Mouse (Mus musculus) heart, embryonic 16.5 days (tissue): ENCODE measurements around the gene Lrrc4b. TPM values are rescaled to one million over a fixed set of nuclear protein-coding genes. Genes with fewer than 3 reads are reported as not detected.

Experiments used
- ATAC-seq: fragments of 200-750 bp; cut with Nextera tagmentation; replicated peaks from 2 replicates; pipeline ENCODE4 v1.8.0; 2017; ENCODE audit warnings: moderate number of reproducible peaks; ENCODE audit not compliant: insufficient read depth, low FRiP score; ENCODE audit errors: extremely low read depth
- H3K27ac ChIP-seq: fragments of 300-500 bp; sonication (generic); 2 replicates; pipeline ENCODE4 v1.5.1; 2014; ENCODE audit warnings: mild to moderate bottlenecking, low read length, control low read depth, moderate library complexity
- H3K27me3 ChIP-seq: fragments of 300-500 bp; sonication (generic); 2 replicates; pipeline ENCODE4 v1.6.1; 2014; ENCODE audit warnings: low read length, mixed read lengths; ENCODE audit not compliant: control insufficient read depth, insufficient read depth
- H3K36me3 ChIP-seq: fragments of 300-500 bp; sonication (generic); 2 replicates; pipeline ENCODE4 v1.6.1; 2014; ENCODE audit not compliant: control insufficient read depth, insufficient read depth
- H3K4me1 ChIP-seq: fragments of 300-500 bp; sonication (generic); 2 replicates; pipeline ENCODE4 v1.6.1; 2014; ENCODE audit warnings: low read length, mixed read lengths; ENCODE audit not compliant: control insufficient read depth, insufficient read depth
- H3K4me2 ChIP-seq: fragments of 300-500 bp; sonication (generic); 2 replicates; pipeline ENCODE4 v1.6.1; 2014; ENCODE audit warnings: low read depth, mild to moderate bottlenecking, control low read depth, low read length
- H3K4me3 ChIP-seq: fragments of 300-500 bp; sonication (generic); 2 replicates; pipeline ENCODE4 v1.5.1; 2014; ENCODE audit warnings: mild to moderate bottlenecking, control low read depth, low read length
- H3K9ac ChIP-seq: fragments of 300-500 bp; sonication (generic); 2 replicates; pipeline ENCODE4 v1.6.1; 2014; ENCODE audit warnings: low read length, control low read depth
- H3K9me3 ChIP-seq: fragments of 300-500 bp; sonication (generic); replicated peaks from 2 replicates; pipeline ENCODE4 v1.6.1; 2016; ENCODE audit warnings: low read length; ENCODE audit not compliant: control insufficient read depth
- WGBS: fragments of 180-500 bp; shearing (Covaris S2); extraction: QIAGEN DNeasy Blood & Tissue Kit; methylation state at CpG from one replicate; pipeline ENCODE4 v1.1.7; 2014; 5-methylcytosine and 5-hydroxymethylcytosine counted together
- polyA plus RNA-seq: library from polyadenylated mRNA; unstranded; fragments of >200 nt; fragmentation: Nextera tagmentation; extraction: Ambion mirVana; gene quantifications from 2 replicates; pipeline ENCODE4 v1.2.1, GENCODE M21; 2015

Gene Lrrc4b
- polyA plus RNA-seq, 1 experiment from 2014 or later, result 1.2 TPM

GRCm38 (mm10) chr7:44486927-44487575, 58.2 kb downstream of the Lrrc4b start:
- Histone ChIP-seq H3K36me3 (peaks cover 12% of the 10 kb centered on the region; the same call in 1 of the 2 replicates), H3K4me3 (no peak overlapping the region), H3K9ac (peak overlapping the region; percentile 32; the same call in 1 of the 2 replicates), H3K27ac (peak overlapping the region; percentile 61), H3K4me2 (no peak overlapping the region), H3K27me3 (no peaks in the 10 kb centered on the region), H3K9me3 (no peaks in the 10 kb centered on the region), H3K4me1 (peaks cover 15% of the 10 kb centered on the region)
- whole genome bisulfite sequencing, result 46% methylated on average over 13 of the region's 13 CpGs
- no peak for ATAC-seq

GRCm38 (mm10) chr7:44487936-44488335, 59.1 kb downstream of the Lrrc4b start:
- Histone ChIP-seq H3K4me1 (peaks cover 10% of the 10 kb centered on the region), H3K9ac (no peak overlapping the region), H3K4me3 (no peak overlapping the region), H3K27me3 (no peaks in the 10 kb centered on the region), H3K9me3 (no peaks in the 10 kb centered on the region), H3K27ac (no peak overlapping the region), H3K4me2 (no peak overlapping the region), H3K36me3 (peaks cover 14% of the 10 kb centered on the region; the same call in 1 of the 2 replicates)
- ATAC-seq, result no peak
- 82% methylated on average over 7 of the region's 7 CpGs for WGBS

- H3K4me3 ChIP-seq, result no peak overlapping the region
- H3K27me3 ChIP-seq, result no peaks in the 10 kb centered on the region
- no peak overlapping the region for H3K9ac ChIP-seq
- no peaks in the 10 kb centered on the region for H3K9me3 ChIP-seq
- H3K36me3 ChIP-seq, result peaks cover 14% of the 10 kb centered on the region; the same call in 1 of the 2 replicates
- WGBS, result 82% methylated on average over 8 of the region's 8 CpGs
- H3K4me2 ChIP-seq, result no peak overlapping the region
- H3K4me1 ChIP-seq, result peaks cover 10% of the 10 kb centered on the region
- no peak for ATAC-seq
- no peak overlapping the region for H3K27ac ChIP-seq
Measured at GRCm38 (mm10) chr7:44488545-44488944, 59.7 kb downstream of the Lrrc4b start.

GRCm38 (mm10) chr7:44490281-44490680, 61.5 kb downstream of the Lrrc4b start:
- no peaks in the 10 kb centered on the region for H3K27me3 ChIP-seq
- H3K4me2 ChIP-seq, result no peak overlapping the region
- no peak for ATAC-seq
- H3K9me3 ChIP-seq, result no peaks in the 10 kb centered on the region
- WGBS, result 71% methylated on average over 4 of the region's 4 CpGs
- H3K36me3 ChIP-seq, result peaks cover 13% of the 10 kb centered on the region; the same call in 1 of the 2 replicates
- H3K9ac ChIP-seq, result no peak overlapping the region
- no peak overlapping the region for H3K27ac ChIP-seq
- peaks cover 10% of the 10 kb centered on the region for H3K4me1 ChIP-seq
- no peak overlapping the region for H3K4me3 ChIP-seq

GRCm38 (mm10) chr7:44491391-44491790, 62.6 kb downstream of the Lrrc4b start:
- Histone ChIP-seq H3K27ac (no peak overlapping the region), H3K9me3 (no peaks in the 10 kb centered on the region), H3K4me3 (no peak overlapping the region), H3K4me2 (no peak overlapping the region), H3K36me3 (peaks cover 9% of the 10 kb centered on the region; the same call in 1 of the 2 replicates), H3K4me1 (peaks cover 14% of the 10 kb centered on the region), H3K9ac (no peak overlapping the region), H3K27me3 (no peaks in the 10 kb centered on the region)
- WGBS, result 92% methylated on average over 5 of the region's 5 CpGs
- ATAC-seq, result no peak

- Histone ChIP-seq H3K36me3 (peaks cover 9% of the 10 kb centered on the region; the same call in 1 of the 2 replicates), H3K9ac (no peak overlapping the region), H3K27ac (no peak overlapping the region), H3K4me3 (no peak overlapping the region), H3K4me2 (no peak overlapping the region), H3K9me3 (no peaks in the 10 kb centered on the region), H3K27me3 (no peaks in the 10 kb centered on the region), H3K4me1 (peaks cover 18% of the 10 kb centered on the region)
- 92% methylated on average over 21 of the region's 21 CpGs for WGBS
- no peak for ATAC-seq
Measured at GRCm38 (mm10) chr7:44492166-44492826, 63.5 kb downstream of the Lrrc4b start.

GRCm38 (mm10) chr7:44494681-44495080, 65.9 kb downstream of the Lrrc4b start:
- no peak overlapping the region for H3K9ac ChIP-seq
- H3K4me3 ChIP-seq, result no peak overlapping the region
- no peak overlapping the region for H3K27ac ChIP-seq
- no peaks in the 10 kb centered on the region for H3K9me3 ChIP-seq
- no peak overlapping the region for H3K4me2 ChIP-seq
- H3K27me3 ChIP-seq, result no peaks in the 10 kb centered on the region
- peaks cover 18% of the 10 kb centered on the region for H3K4me1 ChIP-seq
- ATAC-seq, result no peak
- H3K36me3 ChIP-seq, result peaks cover 9% of the 10 kb centered on the region; the same call in 1 of the 2 replicates
- WGBS, result 88% methylated on average over 12 of the region's 12 CpGs

- H3K36me3 ChIP-seq, result peaks cover 9% of the 10 kb centered on the region; the same call in 1 of the 2 replicates
- no peaks in the 10 kb centered on the region for H3K9me3 ChIP-seq
- 79% methylated on average over 7 of the region's 7 CpGs for WGBS
- H3K9ac ChIP-seq, result peak overlapping the region; percentile 85
- no peak overlapping the region for H3K27ac ChIP-seq
- H3K4me3 ChIP-seq, result peak overlapping the region; percentile 72; the same call in 1 of the 2 replicates
- H3K4me1 ChIP-seq, result peaks cover 17% of the 10 kb centered on the region
- peak overlapping the region; percentile 76 for H3K4me2 ChIP-seq
- no peak for ATAC-seq
- peaks cover under 1% of the 10 kb centered on the region; the same call in 1 of the 2 replicates for H3K27me3 ChIP-seq
Measured at GRCm38 (mm10) chr7:44495086-44495485, 66.3 kb downstream of the Lrrc4b start.
